Mouse (Mus musculus) limb, embryonic 10.5 days (tissue): ENCODE data around the gene Tmem120b. TPM values are rescaled to one million over a fixed set of nuclear protein-coding genes. Genes with fewer than 3 reads are reported as not detected.

Experiments
- DNase-seq: peaks from one replicate; pipeline ENCODE4 v3.0.0-alpha.2; 2017; ENCODE audit warnings: low spot score
- H3K27ac ChIP-seq: fragments of 300-500 bp; sonication (generic); 2 replicates; pipeline ENCODE4 v1.5.1; 2016; ENCODE audit warnings: mild to moderate bottlenecking
- H3K27me3 ChIP-seq: fragments of 300-500 bp; sonication (generic); 2 replicates; pipeline ENCODE4 v1.6.1; 2016; ENCODE audit warnings: low read depth, mild to moderate bottlenecking; ENCODE audit not compliant: poor library complexity, severe bottlenecking
- H3K36me3 ChIP-seq: fragments of 300-500 bp; sonication (generic); 2 replicates; pipeline ENCODE4 v1.6.1; 2016; ENCODE audit warnings: mild to moderate bottlenecking, moderate library complexity
- H3K4me1 ChIP-seq: fragments of 300-500 bp; sonication (generic); 2 replicates; pipeline ENCODE4 v1.6.1; 2016
- H3K4me3 ChIP-seq: fragments of 300-500 bp; sonication (generic); 2 replicates; pipeline ENCODE4 v1.5.1; 2016; ENCODE audit warnings: mild to moderate bottlenecking, moderate library complexity
- H3K9me3 ChIP-seq: fragments of 300-500 bp; sonication (generic); replicated peaks from 2 replicates; pipeline ENCODE4 v1.6.1; 2016; ENCODE audit warnings: mild to moderate bottlenecking
- WGBS: fragments of 180-500 bp; shearing (Covaris S2); methylation state at CpG from one replicate; pipeline ENCODE4 v1.1.7; 2016; 5-methylcytosine and 5-hydroxymethylcytosine counted together
- polyA plus RNA-seq: library from polyadenylated mRNA; unstranded; fragments of >200 nt; fragmentation: Nextera tagmentation; extraction: Ambion mirVana; gene quantifications from 2 replicates; pipeline ENCODE4 v1.2.1, GENCODE M21; 2016

The Tmem120b gene
- polyA plus RNA-seq, 1 experiment from 2014 or later, result 12.4 TPM

DNA sequence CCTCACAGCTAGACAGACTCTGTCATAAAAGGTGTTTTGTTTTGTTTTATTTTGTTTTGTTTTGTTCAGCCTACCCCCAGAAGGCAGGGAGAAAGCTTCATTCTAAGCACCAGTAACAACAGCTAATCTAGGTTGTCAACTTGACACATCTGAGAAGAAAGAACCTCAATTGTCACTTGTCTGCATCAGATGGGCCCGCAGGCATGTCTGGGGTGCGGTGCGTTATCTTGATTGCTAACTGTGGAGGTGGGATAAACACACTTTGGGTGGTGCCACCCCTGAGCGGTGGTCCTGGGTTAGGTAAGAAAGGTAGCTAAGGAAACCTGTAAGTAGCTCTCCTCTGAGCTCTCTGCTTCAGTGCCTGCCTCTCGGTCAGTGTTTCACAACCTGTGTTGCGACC is 58.8 kb downstream of the Tmem120b start:
- peaks cover 38% of the 10 kb centered on the region for H3K36me3 ChIP-seq
- H3K4me3 ChIP-seq, result no peak overlapping the region
- WGBS, result 75% methylated on average over 6 of the region's 6 CpGs
- H3K9me3 ChIP-seq, result no peaks in the 10 kb centered on the region; the same call in 1 of the 2 replicates
- H3K27me3 ChIP-seq, result peaks cover 4% of the 10 kb centered on the region; the same call in 1 of the 2 replicates
- H3K4me1 ChIP-seq, result peaks cover 10% of the 10 kb centered on the region
- H3K27ac ChIP-seq, result no peak overlapping the region
- DNase-seq, result no peak

DNA sequence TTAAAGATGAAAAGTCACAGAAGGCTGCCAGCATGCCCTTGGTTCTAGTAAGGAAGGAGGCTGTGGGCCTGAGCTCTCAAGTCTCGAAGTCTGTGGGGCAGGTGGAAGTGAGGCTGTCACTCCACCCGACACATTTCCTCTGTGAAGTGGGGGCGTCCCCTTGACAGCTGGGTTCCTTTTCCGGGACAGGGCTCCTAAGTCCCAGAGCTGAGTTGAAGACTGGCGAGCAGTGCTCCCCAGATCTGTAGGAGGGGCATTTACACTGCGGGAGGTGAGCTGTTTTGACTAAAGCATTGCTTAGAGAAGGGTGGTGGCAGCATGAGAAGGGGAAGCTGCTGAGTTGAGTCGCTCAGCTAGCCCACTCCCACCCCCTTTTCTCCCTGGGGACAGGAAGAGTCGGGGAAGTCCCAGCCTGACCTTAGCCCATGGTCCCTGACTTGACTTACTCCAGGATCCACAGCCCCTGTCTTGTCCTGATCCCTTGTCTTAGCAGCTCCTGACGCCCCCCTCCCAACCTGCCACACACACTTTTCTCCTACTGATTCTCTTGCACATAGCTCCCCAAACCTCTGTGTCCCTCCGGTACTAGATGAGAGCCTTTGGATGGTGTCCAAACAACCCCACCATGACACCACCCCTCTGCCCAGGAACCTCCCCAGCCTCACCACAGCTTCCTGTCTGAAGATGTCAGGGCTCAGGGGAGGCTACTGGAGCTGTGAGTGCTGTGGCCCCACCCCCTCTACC is 60.4 kb downstream of the Tmem120b start:
- H3K27me3 ChIP-seq, result peaks cover 4% of the 10 kb centered on the region; the same call in 1 of the 2 replicates
- peaks cover 26% of the 10 kb centered on the region for H3K4me1 ChIP-seq
- H3K4me3 ChIP-seq, result no peak overlapping the region
- H3K9me3 ChIP-seq, result no peaks in the 10 kb centered on the region
- WGBS, result 74% methylated on average over 10 of the region's 10 CpGs
- H3K27ac ChIP-seq, result no peak overlapping the region
- no peak for DNase-seq
- H3K36me3 ChIP-seq, result peaks cover 40% of the 10 kb centered on the region

DNA sequence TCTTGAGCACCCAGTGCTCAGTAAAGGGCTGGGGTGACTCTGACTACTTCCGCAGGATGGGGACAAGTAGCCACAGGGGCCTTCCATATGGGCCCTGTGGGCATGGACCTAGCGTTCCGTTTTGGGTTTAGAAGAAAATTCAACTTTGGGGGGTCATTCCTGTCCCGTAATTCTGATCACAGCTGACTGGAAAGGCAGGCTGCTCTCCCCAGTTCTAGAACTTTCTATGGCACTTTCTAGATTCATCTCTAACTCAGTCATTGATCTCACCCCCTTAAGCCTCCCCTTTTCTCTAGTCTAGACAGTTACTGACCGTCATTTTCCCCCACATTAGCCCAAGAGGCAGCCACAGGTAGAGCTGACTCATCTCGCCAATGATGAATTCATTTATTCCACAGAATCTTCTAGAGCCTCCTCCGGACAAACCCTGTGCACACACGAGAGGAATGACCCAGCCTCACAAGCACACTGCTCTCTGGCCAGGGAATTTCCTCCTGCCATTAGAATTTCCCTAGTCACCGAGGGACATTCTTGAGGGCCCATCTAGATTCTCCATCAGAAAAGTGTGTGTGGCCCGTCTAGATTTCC is 61.0 kb downstream of the Tmem120b start:
- H3K27ac ChIP-seq, result no peak overlapping the region
- no peak overlapping the region for H3K4me3 ChIP-seq
- 88% methylated on average over 10 of the region's 10 CpGs for WGBS
- no peaks in the 10 kb centered on the region for H3K9me3 ChIP-seq
- no peak for DNase-seq
- peaks cover 43% of the 10 kb centered on the region for H3K36me3 ChIP-seq
- H3K4me1 ChIP-seq, result peaks cover 32% of the 10 kb centered on the region
- H3K27me3 ChIP-seq, result peaks cover 4% of the 10 kb centered on the region; the same call in 1 of the 2 replicates

DNA sequence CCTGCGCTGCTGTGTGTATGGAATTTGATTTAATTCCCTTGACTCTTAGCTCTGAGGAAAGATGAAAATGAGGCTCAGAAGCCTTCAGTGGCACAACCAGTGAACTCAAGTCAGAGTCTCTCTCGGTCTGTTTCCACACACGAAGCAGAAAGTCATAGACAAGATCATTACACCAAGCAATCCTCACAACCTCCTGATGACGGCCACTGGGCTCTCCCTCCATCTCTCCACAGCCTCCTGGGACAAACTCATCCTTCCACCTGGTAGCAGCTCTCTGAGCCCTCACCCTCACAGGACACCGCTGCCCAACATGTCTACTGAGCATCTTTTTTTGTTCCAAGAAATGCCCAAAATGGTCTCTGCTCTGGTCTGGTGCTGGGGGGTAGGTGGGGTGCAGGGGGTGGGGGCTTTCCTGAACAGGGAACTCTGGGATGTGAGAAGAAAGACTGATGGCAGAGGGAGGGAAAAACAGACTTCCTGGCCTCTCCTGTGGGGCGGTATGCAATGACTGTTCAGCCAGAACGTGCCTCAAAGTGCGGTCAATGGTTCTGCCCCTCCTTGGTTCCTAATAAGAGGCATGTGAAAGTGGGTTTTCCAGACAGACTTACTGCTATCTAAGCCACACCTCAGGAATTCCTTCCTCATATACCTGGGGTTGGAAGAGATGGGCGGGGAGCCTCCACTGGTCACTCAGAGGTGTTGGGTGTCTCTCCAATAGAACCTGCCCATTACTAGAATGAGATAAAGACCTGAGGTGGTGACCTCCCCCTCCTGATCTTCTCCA is 62.0 kb downstream of the Tmem120b start:
- Histone ChIP-seq H3K4me1 (peaks cover 42% of the 10 kb centered on the region), H3K27me3 (peaks cover 4% of the 10 kb centered on the region; the same call in 1 of the 2 replicates), H3K9me3 (no peaks in the 10 kb centered on the region), H3K27ac (no peak overlapping the region), H3K36me3 (peaks cover 51% of the 10 kb centered on the region), H3K4me3 (no peak overlapping the region)
- DNase-seq, result no peak
- WGBS, result 91% methylated on average over 9 of the region's 9 CpGs

DNA sequence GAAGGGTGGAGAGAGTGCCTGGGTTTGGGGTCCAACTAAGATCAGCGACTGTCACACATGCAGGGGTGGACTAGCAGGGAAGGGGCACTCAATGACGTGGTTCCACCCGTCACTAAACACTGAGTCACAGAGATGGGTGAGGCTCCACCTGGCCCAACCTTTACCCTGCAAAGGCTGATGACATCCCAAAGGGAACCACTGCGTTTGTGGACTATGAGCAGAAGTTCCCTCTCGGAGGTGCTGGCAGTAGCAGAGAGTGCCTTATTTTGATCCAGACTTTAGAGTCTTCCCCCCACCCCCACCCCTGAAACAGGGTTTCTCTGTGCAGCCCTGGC is 62.6 kb downstream of the Tmem120b start:
- Histone ChIP-seq H3K4me3 (no peak overlapping the region), H3K27me3 (peaks cover 4% of the 10 kb centered on the region; the same call in 1 of the 2 replicates), H3K36me3 (peaks cover 52% of the 10 kb centered on the region), H3K27ac (no peak overlapping the region), H3K9me3 (no peaks in the 10 kb centered on the region), H3K4me1 (peaks cover 47% of the 10 kb centered on the region)
- WGBS, result 88% methylated on average over 5 of the region's 5 CpGs
- no peak for DNase-seq

DNA sequence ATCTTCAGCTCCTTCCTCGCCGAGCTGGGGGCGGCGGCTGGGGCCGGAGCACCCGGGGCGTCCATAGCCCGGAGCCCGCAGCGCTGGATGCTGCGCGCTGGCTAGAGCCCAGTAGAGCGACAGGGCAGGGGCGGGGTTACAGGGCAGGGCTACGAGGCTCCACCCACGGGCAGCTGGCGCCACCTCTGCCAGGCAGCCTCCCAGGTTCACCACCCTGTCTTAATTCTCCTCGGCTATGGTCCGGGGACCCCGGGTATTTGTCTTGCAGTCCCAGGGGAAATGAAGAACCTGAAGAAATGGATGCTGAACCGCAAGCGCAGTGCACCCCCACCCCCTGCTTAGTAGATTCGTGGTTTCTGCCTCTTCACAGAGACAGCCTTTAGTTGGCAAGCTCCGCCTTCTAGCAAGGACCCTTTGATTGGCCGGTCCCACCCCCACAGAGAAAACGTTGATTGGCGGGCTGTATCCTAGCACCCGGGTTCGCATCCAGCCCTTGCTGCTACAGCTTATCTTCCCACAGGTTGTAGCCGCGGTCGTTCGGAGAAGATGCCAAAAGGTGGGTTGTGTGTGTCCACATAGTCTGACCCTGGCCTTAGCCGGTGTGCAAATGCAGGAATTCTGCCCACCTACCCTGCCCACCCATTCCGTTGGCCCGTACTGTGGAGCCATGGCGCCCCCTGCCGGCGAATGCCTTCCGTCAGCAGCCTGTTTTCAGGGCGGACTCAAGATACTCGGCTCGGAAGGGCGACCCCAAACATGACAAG is 64.3 kb downstream of the Tmem120b start, which contains the start of gene Rhof:
Rhof (minus strand) TSS at position 385 of the 764 bp plus-strand sequence.
- peaks cover 64% of the 10 kb centered on the region for H3K4me1 ChIP-seq

DNA sequence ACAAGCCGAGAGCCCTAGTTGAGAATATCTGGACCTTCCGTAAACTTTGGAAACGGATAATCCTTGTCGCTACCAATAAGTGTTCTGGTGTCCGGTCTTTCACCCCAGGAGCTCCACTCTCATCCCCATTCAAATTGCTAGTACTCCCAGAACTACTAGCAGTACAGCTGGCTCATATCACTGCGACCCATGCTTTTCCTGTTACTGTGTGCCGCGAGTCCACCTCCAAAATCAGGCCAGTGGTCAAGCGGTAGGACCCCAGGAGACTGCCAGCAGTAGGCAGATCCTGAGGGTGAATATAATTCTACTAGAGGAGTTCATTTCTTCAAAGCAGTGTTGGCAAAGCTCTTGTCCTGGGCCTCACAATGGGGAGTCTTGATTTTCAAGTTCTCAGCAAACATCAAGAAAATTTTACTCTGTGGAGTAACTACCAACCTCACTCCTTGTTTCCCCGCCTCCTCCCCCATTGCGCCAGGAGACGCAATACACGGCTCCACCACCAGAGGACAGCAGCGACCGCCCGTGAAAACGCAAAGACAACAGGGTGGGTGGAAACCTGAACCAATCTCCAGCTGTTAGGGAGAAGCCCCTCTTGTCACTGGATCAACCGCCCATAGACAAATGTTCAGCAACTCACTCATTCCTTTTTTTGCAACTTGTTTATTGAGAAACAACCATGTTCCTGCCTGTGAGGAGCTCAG is 65.0 kb downstream of the Tmem120b start:
- no peak overlapping the region for H3K27ac ChIP-seq
- peaks cover 72% of the 10 kb centered on the region for H3K4me1 ChIP-seq
- peak overlapping the region; percentile 26 for H3K4me3 ChIP-seq
- peaks cover 51% of the 10 kb centered on the region for H3K36me3 ChIP-seq
- 21% methylated on average over 18 of the region's 18 CpGs for WGBS
- peaks cover 4% of the 10 kb centered on the region; the same call in 1 of the 2 replicates for H3K27me3 ChIP-seq
- DNase-seq, result peak; percentile 91
- H3K9me3 ChIP-seq, result no peaks in the 10 kb centered on the region

More for the DNA sequence above, 64.3 kb downstream of the Tmem120b start, which contains the start of gene Rhof:
- H3K27ac ChIP-seq, result peak within 1 kb of the TSS; percentile 69
- peak; percentile 87 for DNase-seq
- H3K9me3 ChIP-seq, result no peaks in the 10 kb centered on the region
- H3K36me3 ChIP-seq, result peaks cover 48% of the 10 kb centered on the region
- H3K4me3 ChIP-seq, result peak within 1 kb of the TSS; percentile 53
- WGBS, result 3% methylated on average over 44 of the region's 44 CpGs
- H3K27me3 ChIP-seq, result peaks cover 4% of the 10 kb centered on the region; the same call in 1 of the 2 replicates

DNA sequence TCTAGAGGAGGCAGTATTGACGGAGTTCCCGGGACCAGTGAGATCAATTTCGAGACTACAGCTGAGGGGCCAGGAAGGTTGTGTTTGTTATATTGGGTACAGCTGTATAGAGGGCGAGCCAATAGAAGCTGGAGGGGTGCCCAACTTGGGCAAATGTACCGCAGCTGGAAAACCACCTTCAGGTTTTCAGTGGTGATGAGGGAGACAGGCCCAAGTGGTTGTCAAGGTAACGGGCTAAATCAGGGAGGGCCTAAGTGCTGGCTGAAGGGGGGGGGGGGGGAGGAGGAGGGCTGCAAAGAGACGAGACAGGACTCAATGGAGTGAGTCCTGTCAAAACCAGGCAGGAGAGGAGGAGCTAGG is 65.5 kb downstream of the Tmem120b start:
- Histone ChIP-seq H3K36me3 (peaks cover 51% of the 10 kb centered on the region), H3K4me1 (peaks cover 77% of the 10 kb centered on the region), H3K27ac (no peak overlapping the region), H3K4me3 (peak overlapping the region; percentile 26), H3K27me3 (peaks cover 4% of the 10 kb centered on the region; the same call in 1 of the 2 replicates), H3K9me3 (no peaks in the 10 kb centered on the region)
- no peak for DNase-seq
- 46% methylated on average over 6 of the region's 7 CpGs for WGBS

DNA sequence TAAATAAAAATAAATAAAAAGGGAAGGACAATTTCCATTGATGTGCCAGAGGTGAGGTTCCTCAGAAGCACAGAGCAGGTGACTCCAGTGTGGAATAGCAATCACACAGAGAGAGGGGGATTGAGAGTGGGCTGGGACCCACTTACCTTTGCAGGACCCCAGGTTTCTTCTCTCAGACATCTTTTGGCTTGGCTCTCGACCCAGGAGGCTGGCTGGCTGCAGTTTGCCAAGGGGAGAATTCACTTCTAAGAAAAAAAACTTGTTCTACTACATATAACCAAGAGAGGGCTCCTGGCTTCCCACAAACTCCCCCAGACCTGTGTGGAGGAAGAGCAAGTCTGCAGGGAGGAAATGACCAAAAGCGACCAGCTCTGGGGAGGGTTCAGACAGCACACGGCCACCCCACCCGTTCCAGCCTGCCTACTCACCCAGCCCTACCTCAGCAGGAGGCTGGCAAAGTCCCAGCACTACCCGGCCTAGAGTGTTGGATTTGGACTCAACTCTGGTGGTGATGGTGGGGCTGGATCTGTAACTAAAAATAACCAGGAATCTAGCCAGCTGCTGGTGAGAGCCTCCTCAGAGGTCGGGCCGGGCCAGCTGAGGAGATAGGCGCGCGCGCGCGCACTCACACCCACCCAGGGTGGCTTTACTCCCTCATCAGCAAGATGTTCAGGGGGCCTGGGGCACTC is 66.1 kb downstream of the Tmem120b start:
- WGBS, result 49% methylated on average over 13 of the region's 13 CpGs
- Histone ChIP-seq H3K36me3 (peaks cover 51% of the 10 kb centered on the region), H3K4me1 (peaks cover 79% of the 10 kb centered on the region), H3K9me3 (no peaks in the 10 kb centered on the region), H3K4me3 (peak overlapping the region; percentile 99), H3K27ac (peak overlapping the region; percentile 100), H3K27me3 (peaks cover 4% of the 10 kb centered on the region; the same call in 1 of the 2 replicates)
- DNase-seq, result no peak

DNA sequence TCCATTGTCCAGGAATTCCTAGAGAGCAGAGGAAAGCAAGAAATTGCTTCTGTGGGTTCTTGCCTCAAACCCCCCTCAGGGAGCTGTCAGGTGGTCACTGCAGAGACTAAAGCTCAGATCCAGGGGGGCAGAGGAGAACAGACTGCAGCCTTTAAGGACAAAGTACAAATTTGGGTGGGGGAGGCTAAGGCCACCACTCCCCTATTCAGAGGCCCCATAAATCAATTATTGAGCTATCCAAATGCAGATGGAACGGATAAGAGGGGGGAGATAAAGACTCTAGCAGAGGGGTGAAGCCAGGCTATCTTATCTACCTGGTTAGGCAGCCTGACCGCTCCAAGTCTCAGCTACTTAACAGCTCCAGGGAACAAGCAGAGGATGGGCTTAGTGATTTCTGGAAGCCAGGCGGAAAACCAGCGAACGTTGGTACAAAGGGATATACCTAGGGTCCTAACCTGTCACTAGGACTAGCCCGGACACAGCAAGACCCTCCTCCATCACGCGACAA is 66.7 kb downstream of the Tmem120b start:
- WGBS, result 16% methylated on average over 8 of the region's 8 CpGs
- Histone ChIP-seq H3K27ac (peak overlapping the region; percentile 100), H3K4me3 (peak overlapping the region; percentile 99), H3K9me3 (no peaks in the 10 kb centered on the region), H3K36me3 (peaks cover 45% of the 10 kb centered on the region), H3K27me3 (peaks cover 4% of the 10 kb centered on the region; the same call in 1 of the 2 replicates), H3K4me1 (peaks cover 81% of the 10 kb centered on the region)
- DNase-seq, result no peak
